Mouse (Mus musculus) spleen, adult 2 months (tissue): ENCODE measurements around the gene Ncoa1. TPM values are rescaled to one million over a fixed set of nuclear protein-coding genes. Genes with fewer than 3 reads are reported as not detected.
A peak's percentile ranks its signal among the peaks of the same experiment; 100 is the strongest.

Source experiments
- DNase-seq, 2 experiments: peaks; one replicate each; pipeline versions ENCODE4 v3.0.0 to v3.0.0-alpha.2; 2012 to 2021; ENCODE audit warnings: low spot score in 2 of 2, low read depth in 1 of 2
- H3K27ac ChIP-seq: fragments of 200-500 bp; 2 replicates; pipeline ENCODE4 v1.5.1; 2012; ENCODE audit warnings: low read length, inconsistent platforms; ENCODE audit not compliant: insufficient read depth
- H3K27me3 ChIP-seq: fragments of 200-500 bp; 2 replicates; pipeline ENCODE4 v1.6.1; 2012; ENCODE audit warnings: mild to moderate bottlenecking, moderate library complexity, low read length, inconsistent platforms; ENCODE audit not compliant: control insufficient read depth, insufficient read depth
- H3K36me3 ChIP-seq: fragments of 200-500 bp; 2 replicates; pipeline ENCODE4 v1.6.1; 2012; ENCODE audit warnings: mild to moderate bottlenecking, low read length, inconsistent platforms; ENCODE audit not compliant: control insufficient read depth, insufficient read depth
- H3K4me1 ChIP-seq: fragments of 200-500 bp; 2 replicates; pipeline ENCODE4 v1.6.1; 2011; ENCODE audit warnings: inconsistent platforms; ENCODE audit not compliant: control insufficient read depth, insufficient read depth, insufficient read length
- H3K4me3 ChIP-seq: fragments of 200-500 bp; 2 replicates; pipeline ENCODE4 v1.5.1; 2011; ENCODE audit warnings: mild to moderate bottlenecking, inconsistent platforms; ENCODE audit not compliant: insufficient read depth, insufficient read length; ENCODE audit errors: extremely low read depth
- CTCF ChIP-seq: fragments of 200-500 bp; IDR thresholded peaks from 2 replicates; pipeline ENCODE4 v1.5.1; 2011; ENCODE audit warnings: mild to moderate bottlenecking, inconsistent platforms; ENCODE audit not compliant: insufficient read depth, insufficient read length, insufficient replicate concordance; ENCODE audit errors: extremely low read depth
- POLR2A ChIP-seq: fragments of 200-500 bp; IDR thresholded peaks from 2 replicates; pipeline ENCODE4 v1.6.1; 2011; ENCODE audit warnings: low read depth, low read length, inconsistent platforms
- WGBS: fragments of 180-500 bp; shearing (Covaris S2); methylation state at CpG from one replicate; pipeline ENCODE4 v1.1.7; 2018; 5-methylcytosine and 5-hydroxymethylcytosine counted together
- polyA plus RNA-seq: library from polyadenylated mRNA; depleted of rRNA; stranded (reverse); fragments of >200 nt; gene quantifications from 2 replicates; pipeline ENCODE4 v1.2.3, GENCODE M21; 2012

Gene Ncoa1
- polyA plus RNA-seq, 1 experiment: 14.7 TPM

GRCm38 (mm10) chr12:4299300-4299699, 177.7 kb downstream of the Ncoa1 start:
- peaks cover 11% of the 10 kb centered on the region; the same call in 1 of the 2 replicates for H3K36me3 ChIP-seq
- 70% methylated on average over 3 of the region's 3 CpGs for WGBS
- DNase-seq: no peak

DNA sequence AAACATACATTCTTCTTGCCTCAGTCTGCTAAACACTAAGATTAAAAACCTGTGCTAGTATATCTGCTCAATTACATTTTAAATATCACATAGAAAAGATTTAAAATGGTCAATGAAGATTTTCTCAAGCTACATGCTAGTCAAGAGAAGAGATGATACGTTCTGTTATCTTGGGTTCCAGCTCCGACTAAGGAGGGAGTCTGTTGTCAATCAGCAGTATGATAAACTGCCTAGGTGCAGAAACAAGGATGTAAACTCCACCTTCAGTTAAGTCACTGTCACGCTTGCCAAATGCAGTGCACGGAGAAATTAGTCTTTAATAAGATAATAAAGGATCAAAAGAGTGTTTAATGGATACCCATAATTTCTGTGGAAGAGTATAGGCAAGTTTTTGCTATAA, 178.4 kb downstream of the Ncoa1 start:
- no peak overlapping the region for H3K4me3 ChIP-seq
- no peaks in the 10 kb centered on the region for H3K4me1 ChIP-seq
- WGBS: 85% methylated on average over 4 of the region's 4 CpGs
- DNase-seq: no peak
- TF ChIP-seq POLR2A (no peak), CTCF (no peak)
- H3K36me3 ChIP-seq: peaks cover 12% of the 10 kb centered on the region; the same call in 1 of the 2 replicates
- no peaks in the 10 kb centered on the region for H3K27me3 ChIP-seq
- H3K27ac ChIP-seq: no peak overlapping the region

More at GRCm38 (mm10) chr12:4299300-4299699, 177.7 kb downstream of the Ncoa1 start:
- TF ChIP-seq POLR2A: no peak
- Histone ChIP-seq H3K4me3 (no peak overlapping the region), H3K4me1 (no peaks in the 10 kb centered on the region), H3K27ac (no peak overlapping the region), H3K27me3 (no peaks in the 10 kb centered on the region)

DNA sequence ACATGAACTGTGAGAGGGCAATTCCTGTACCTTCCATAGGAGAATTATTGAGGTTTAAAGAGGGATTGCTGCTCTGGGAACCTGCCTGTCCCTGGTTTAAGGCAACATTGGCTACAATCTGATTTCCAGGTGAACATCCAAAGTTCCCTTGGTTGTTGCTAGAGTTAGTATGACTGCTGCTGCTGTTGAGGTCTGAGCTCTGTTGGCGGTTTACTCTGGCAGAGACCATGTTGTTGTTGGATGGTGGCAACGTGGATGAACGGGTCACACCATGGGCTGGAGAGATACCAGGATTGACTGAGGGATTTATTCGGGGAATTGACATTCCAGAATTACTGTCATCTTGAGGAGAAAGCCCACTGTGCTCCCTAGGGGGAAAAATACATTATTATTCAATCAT, 181.1 kb downstream of the Ncoa1 start:
- no peaks in the 10 kb centered on the region for H3K4me1 ChIP-seq
- TF ChIP-seq POLR2A (no peak), CTCF (no peak)
- no peak overlapping the region for H3K27ac ChIP-seq
- no peak for DNase-seq
- 88% methylated on average over 4 of the region's 4 CpGs for WGBS
- H3K4me3 ChIP-seq: no peak overlapping the region
- H3K36me3 ChIP-seq: peaks cover 12% of the 10 kb centered on the region; the same call in 1 of the 2 replicates
- H3K27me3 ChIP-seq: no peaks in the 10 kb centered on the region

- Histone ChIP-seq H3K36me3 (peaks cover 15% of the 10 kb centered on the region; the same call in 1 of the 2 replicates), H3K4me1 (no peaks in the 10 kb centered on the region), H3K27ac (no peak overlapping the region), H3K27me3 (no peaks in the 10 kb centered on the region), H3K4me3 (no peak overlapping the region)
- DNase-seq: no peak
- 96% methylated on average over 8 of the region's 8 CpGs for WGBS
- TF ChIP-seq POLR2A (no peak), CTCF (no peak)
Observed at GRCm38 (mm10) chr12:4295281-4295680, 181.7 kb downstream of the Ncoa1 start.

- H3K4me3 ChIP-seq: no peak overlapping the region
- DNase-seq: no peak
- TF ChIP-seq CTCF: no peak
- TF ChIP-seq POLR2A: no peak
- 91% methylated on average over 6 of the region's 6 CpGs for WGBS
- no peaks in the 10 kb centered on the region for H3K27me3 ChIP-seq
- H3K36me3 ChIP-seq: peaks cover 19% of the 10 kb centered on the region; the same call in 1 of the 2 replicates
- H3K27ac ChIP-seq: no peak overlapping the region
- H3K4me1 ChIP-seq: no peaks in the 10 kb centered on the region
Observed at GRCm38 (mm10) chr12:4293813-4294212, 183.2 kb downstream of the Ncoa1 start.

DNA sequence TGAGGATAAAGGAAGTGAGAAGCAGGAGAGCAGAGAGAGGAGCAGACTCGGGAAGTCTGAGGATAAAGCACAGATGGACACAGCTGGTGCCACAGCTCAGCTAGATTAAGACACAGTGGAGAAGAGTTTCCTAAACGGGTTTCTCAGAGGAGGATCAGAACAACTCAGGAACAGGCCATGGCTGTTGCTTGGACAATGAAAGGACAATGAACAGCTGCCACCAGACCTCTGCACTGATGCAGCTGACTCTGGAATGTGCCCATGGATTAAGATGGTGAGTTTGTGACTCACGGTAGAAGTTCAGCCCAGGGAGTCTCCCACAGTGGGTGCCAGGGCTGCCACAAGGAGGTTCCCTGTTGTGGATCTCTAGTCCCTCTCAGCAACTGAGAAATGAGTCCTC, 191.8 kb downstream of the Ncoa1 start:
- Histone ChIP-seq H3K27me3 (no peaks in the 10 kb centered on the region), H3K4me3 (no peak overlapping the region), H3K27ac (no peak overlapping the region), H3K4me1 (peaks cover 3% of the 10 kb centered on the region; the same call in 1 of the 2 replicates), H3K36me3 (peaks cover 4% of the 10 kb centered on the region; the same call in 1 of the 2 replicates)
- DNase-seq: no peak
- no peak for TF ChIP-seq POLR2A
- no peak for TF ChIP-seq CTCF
- 81% methylated on average over 3 of the region's 3 CpGs for WGBS

GRCm38 (mm10) chr12:4279878-4280277, 197.1 kb downstream of the Ncoa1 start:
- WGBS: 68% methylated on average over 3 of the region's 3 CpGs
- no peak for DNase-seq
- H3K36me3 ChIP-seq: peaks cover 6% of the 10 kb centered on the region
- peak overlapping the region; percentile 86 for H3K27ac ChIP-seq
- H3K4me3 ChIP-seq: no peak overlapping the region
- no peaks in the 10 kb centered on the region for H3K27me3 ChIP-seq
- peaks cover 3% of the 10 kb centered on the region for H3K4me1 ChIP-seq
- no peak for TF ChIP-seq CTCF
- TF ChIP-seq POLR2A: no peak
